Mouse (Mus musculus) erythroblast, embryonic 14.5 days (primary cell): ENCODE results near the gene Gm4922. TPM values are rescaled to one million over a fixed set of nuclear protein-coding genes. Genes with fewer than 3 reads are reported as not detected.
A peak's percentile ranks its signal among the peaks of the same experiment; 100 is the strongest.

ENCODE experiments used
- H3K27me3 ChIP-seq: 2 replicates; pipeline ENCODE4 v1.6.1; 2012; ENCODE audit warnings: inconsistent platforms; ENCODE audit not compliant: control insufficient read depth
- H3K36me3 ChIP-seq: 2 replicates; pipeline ENCODE4 v1.6.1; 2012; ENCODE audit warnings: mild to moderate bottlenecking, inconsistent platforms; ENCODE audit not compliant: control insufficient read depth
- H3K4me1 ChIP-seq: 2 replicates; pipeline ENCODE4 v1.6.1; 2012; ENCODE audit warnings: inconsistent platforms; ENCODE audit not compliant: control insufficient read depth
- H3K4me3 ChIP-seq: replicated peaks from 2 replicates; pipeline ENCODE3; 2012; ENCODE audit warnings: moderate library complexity, mild to moderate bottlenecking, inconsistent platforms
- H3K9me3 ChIP-seq: 2 replicates; pipeline ENCODE4 v1.6.1; 2012; ENCODE audit warnings: low read length, inconsistent platforms, mixed read lengths; ENCODE audit not compliant: control insufficient read depth
- GATA1 ChIP-seq: IDR thresholded peaks from 2 replicates; pipeline ENCODE4 v1.6.1; 2012; ENCODE audit warnings: low read length, inconsistent platforms, mixed read lengths
- TAL1 ChIP-seq: IDR thresholded peaks from 3 replicates; pipeline ENCODE4 v1.6.1; 2012; ENCODE audit warnings: low read length, inconsistent platforms, mixed read lengths
- polyA plus RNA-seq: library from polyadenylated mRNA; stranded (reverse); fragments of >175 nt; gene quantifications from 2 replicates; pipeline ENCODE4 v1.2.3, GENCODE M21; 2012

The Gm4922 gene
- polyA plus RNA-seq, 1 experiment: not detected

GRCm38 (mm10) chr10:18811751-18812150 is 25.2 kb upstream of the Gm4922 start:
- Histone ChIP-seq H3K9me3 (no peaks in the 10 kb centered on the region), H3K4me3 (no peak overlapping the region), H3K4me1 (no peaks in the 10 kb centered on the region), H3K27me3 (no peaks in the 10 kb centered on the region), H3K36me3 (no peaks in the 10 kb centered on the region)
- TF ChIP-seq TAL1: no peak
- no peak for TF ChIP-seq GATA1

DNA sequence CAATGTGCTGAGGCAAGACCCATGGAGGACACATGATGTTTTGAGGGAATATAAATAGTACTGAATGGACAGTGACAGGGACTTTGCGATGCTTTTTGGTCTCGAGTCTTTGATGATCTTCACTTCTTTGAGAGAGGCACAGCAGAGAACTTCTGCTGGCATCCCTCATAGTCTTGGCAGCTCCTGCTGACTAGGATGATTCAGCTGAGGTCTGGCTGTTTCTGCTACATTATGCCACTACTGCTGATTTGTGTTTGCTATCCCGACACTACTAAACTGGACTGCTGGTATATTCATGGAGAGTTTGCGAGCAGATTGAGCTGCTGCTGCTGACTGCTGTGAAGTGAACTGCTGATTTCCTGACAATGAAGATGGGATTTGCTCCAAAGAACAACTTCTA is 3.5 kb upstream of the Gm4922 start:
- no peaks in the 10 kb centered on the region for H3K27me3 ChIP-seq
- TF ChIP-seq TAL1 (no peak), GATA1 (no peak)
- no peaks in the 10 kb centered on the region for H3K4me1 ChIP-seq
- no peaks in the 10 kb centered on the region for H3K36me3 ChIP-seq
- no peak overlapping the region for H3K4me3 ChIP-seq
- H3K9me3 ChIP-seq: no peaks in the 10 kb centered on the region

DNA sequence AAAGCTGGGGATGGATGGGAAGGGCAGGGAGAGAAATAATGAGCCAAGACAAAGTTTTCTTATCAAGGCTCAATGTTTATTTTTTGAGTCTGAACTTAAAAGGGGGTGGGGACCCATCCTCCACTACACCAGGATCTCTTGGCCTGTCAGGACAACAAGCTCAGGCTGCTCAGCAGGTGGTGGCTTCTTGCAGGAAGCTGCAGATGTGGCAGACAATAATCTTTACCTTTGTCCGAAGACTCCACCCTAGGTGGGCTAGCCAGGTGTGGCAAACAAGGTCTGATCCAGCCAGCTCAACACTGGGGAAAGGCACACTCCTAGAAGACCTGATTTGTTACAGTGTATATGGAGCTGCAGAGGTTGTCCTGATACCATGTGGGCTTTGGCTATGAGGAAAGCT is 2.0 kb upstream of the Gm4922 start:
- Histone ChIP-seq H3K4me1 (no peaks in the 10 kb centered on the region), H3K4me3 (no peak overlapping the region), H3K9me3 (no peaks in the 10 kb centered on the region), H3K36me3 (no peaks in the 10 kb centered on the region), H3K27me3 (no peaks in the 10 kb centered on the region)
- TF ChIP-seq TAL1: no peak
- no peak for TF ChIP-seq GATA1

GRCm38 (mm10) chr10:18777546-18777945 is 9.0 kb downstream of the Gm4922 start:
- Histone ChIP-seq H3K36me3 (no peaks in the 10 kb centered on the region), H3K9me3 (no peaks in the 10 kb centered on the region), H3K4me1 (no peaks in the 10 kb centered on the region), H3K27me3 (no peaks in the 10 kb centered on the region), H3K4me3 (no peak overlapping the region)
- TF ChIP-seq TAL1 (no peak), GATA1 (no peak)

GRCm38 (mm10) chr10:18772537-18773179 is 13.9 kb downstream of the Gm4922 start:
- H3K36me3 ChIP-seq: no peaks in the 10 kb centered on the region
- no peaks in the 10 kb centered on the region for H3K4me1 ChIP-seq
- no peak for TF ChIP-seq GATA1
- no peak for TF ChIP-seq TAL1
- no peaks in the 10 kb centered on the region for H3K9me3 ChIP-seq
- no peaks in the 10 kb centered on the region for H3K27me3 ChIP-seq
- H3K4me3 ChIP-seq: no peak overlapping the region

DNA sequence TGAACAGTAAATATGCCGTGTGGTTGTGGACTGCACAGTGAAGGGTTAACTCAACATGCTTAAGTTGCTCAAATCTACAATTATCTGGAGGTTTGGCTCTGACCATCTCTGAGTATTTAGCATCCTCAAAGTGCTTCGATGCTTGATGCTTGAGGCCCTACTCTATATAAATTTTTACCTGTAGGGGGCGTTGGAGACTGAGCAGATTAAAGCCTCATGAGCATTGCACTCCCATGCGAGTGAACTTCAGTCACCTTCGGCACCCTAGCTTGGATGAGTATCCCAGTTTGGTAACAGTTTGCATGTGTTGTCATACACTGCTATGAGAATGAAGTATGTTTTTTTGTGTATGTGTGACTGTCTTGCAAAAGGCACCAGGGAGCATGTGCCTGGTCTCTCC is 16.7 kb downstream of the Gm4922 start:
- no peaks in the 10 kb centered on the region for H3K9me3 ChIP-seq
- H3K36me3 ChIP-seq: no peaks in the 10 kb centered on the region
- no peaks in the 10 kb centered on the region for H3K4me1 ChIP-seq
- no peaks in the 10 kb centered on the region for H3K27me3 ChIP-seq
- TF ChIP-seq GATA1: no peak
- no peak for TF ChIP-seq TAL1
- no peak overlapping the region for H3K4me3 ChIP-seq

DNA sequence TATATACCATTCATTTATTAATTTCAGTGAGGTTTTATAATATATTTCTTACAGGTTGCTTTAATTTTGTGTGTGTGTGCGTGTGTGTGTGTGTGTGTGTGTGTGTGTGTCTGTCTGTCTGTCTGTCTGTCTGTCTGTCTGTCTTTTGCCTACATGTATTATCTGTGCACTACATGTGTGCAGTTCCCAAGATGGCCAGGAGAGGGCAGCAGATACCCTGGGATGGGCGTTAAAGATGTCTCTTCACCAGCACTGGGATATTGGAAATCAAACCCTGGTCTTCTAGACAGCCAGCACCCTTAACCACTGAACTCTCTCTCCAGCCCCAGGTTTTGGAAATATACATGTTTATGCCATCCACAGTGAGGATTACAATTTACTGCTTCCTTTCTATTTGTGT is 26.4 kb downstream of the Gm4922 start:
- no peak for TF ChIP-seq GATA1
- no peaks in the 10 kb centered on the region for H3K36me3 ChIP-seq
- H3K9me3 ChIP-seq: no peaks in the 10 kb centered on the region
- no peaks in the 10 kb centered on the region for H3K27me3 ChIP-seq
- no peak overlapping the region for H3K4me3 ChIP-seq
- no peaks in the 10 kb centered on the region for H3K4me1 ChIP-seq

- H3K27me3 ChIP-seq: no peaks in the 10 kb centered on the region
- no peaks in the 10 kb centered on the region for H3K9me3 ChIP-seq
- H3K4me3 ChIP-seq: no peak overlapping the region
- no peaks in the 10 kb centered on the region for H3K36me3 ChIP-seq
- no peak for TF ChIP-seq TAL1
- no peak for TF ChIP-seq GATA1
- no peaks in the 10 kb centered on the region for H3K4me1 ChIP-seq
Observed at GRCm38 (mm10) chr10:18750057-18750456, 36.5 kb downstream of the Gm4922 start.

DNA sequence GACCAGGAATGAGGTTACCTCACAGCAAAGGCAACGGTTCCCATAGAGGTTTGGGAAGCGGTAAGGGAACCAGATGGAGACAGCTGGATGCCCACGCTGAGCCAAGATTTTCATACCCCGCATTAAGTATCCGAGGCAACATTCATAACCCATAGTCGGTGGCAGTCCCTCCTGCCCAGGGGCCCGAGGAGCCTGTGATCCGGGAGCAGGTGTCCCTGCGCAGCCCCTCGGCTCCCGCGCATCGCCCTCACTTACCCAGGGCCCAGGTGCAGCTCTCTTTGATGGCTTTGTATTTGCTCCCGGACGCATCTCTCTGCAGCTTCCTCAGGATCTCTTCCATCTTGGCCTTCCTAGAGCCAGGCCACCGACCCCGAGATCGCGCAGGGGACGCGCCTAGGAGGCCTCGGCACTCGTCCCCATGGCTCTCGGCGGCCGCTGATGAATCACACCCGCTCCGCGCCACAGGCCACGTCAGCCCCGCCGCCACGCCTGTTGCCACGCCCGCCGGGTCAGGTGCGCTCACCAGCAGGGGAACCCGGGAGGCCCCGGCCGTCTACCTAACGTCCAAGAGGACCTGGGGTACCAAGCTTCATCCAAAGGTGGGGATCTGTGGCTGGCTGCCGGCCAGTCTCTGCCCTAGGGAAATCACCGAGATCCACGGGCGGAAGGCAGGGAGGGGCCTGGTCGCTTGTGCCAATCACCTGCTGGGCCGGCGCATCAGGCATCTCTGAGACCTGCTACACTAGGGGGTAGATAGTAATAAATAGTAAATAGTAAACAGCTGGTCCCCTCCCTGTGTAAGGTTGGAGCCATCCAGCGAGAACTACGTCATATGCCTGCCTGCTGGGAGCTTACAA is 43.1 kb downstream of the Gm4922 start, which contains the start of gene Arfgef3:
Arfgef3 (minus strand) TSS at position 664 of the 857 bp plus-strand sequence.
- Histone ChIP-seq H3K36me3 (no peaks in the 10 kb centered on the region), H3K9me3 (no peaks in the 10 kb centered on the region), H3K4me1 (no peaks in the 10 kb centered on the region; the same call in 1 of the 2 replicates), H3K4me3 (peak within 1 kb of the TSS; percentile 22), H3K27me3 (peaks cover 11% of the 10 kb centered on the region)
- TF ChIP-seq GATA1 (no peak), TAL1 (no peak)
